Mouse (Mus musculus): ENCODE data around the gene Cacna1d.

DNA sequence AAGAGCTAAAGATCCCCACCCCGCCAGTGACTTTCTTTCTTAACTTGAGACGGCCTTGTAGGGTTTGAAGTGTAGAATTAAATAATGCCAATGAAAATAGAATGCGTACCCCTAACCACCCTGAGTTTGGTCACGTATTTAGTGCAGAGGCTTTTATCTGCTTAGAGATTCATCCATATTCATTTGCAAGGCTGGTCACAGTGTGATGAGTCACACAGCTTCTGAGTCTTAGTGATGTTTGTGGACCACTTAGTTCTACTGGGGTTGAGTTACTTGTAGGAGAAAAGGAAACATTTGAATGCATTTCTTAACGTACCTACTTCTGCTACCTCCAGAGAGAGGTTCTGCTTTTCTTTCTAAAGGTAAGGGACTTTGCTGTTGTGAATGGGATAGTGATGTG, 13.7 kb upstream of the Cacna1d start:
- TF ChIP-seq CTCF (IDR thresholded peaks at IDR 0.05; ENCODE audit: low read depth) (no peak), EP300 (optimal IDR thresholded peaks at IDR 0.05) (no peak)

Measured in stomach, postnatal 0 days (tissue).